Mouse (Mus musculus): ENCODE results near the gene Cdc37. TPM values are rescaled to one million over a fixed set of nuclear protein-coding genes. Genes with fewer than 3 reads are reported as not detected.

Cdc37 gene
- total and polyA plus RNA-seq, 3 experiments, result 779 to 1,631 (median 914) TPM

GRCm38 (mm10) chr9:21181421-21182220, 31.8 kb upstream of the Cdc37 start (continued):
- TF ChIP-seq SMC3 (IDR thresholded peaks at IDR 0.05; ENCODE audit: low read depth, low read length) (no peak), NRF1 (IDR thresholded peaks at IDR 0.05; ENCODE audit: insufficient read depth, low read depth, low read length, poor library complexity, severe bottlenecking) (no peak; the same call in 1 of the 2 replicates), ETS1 (IDR thresholded peaks at IDR 0.05; ENCODE audit: low read depth, low read length) (peak; percentile 72), GABPA (IDR thresholded peaks at IDR 0.05; ENCODE audit: low read depth, low read length) (no peak)

- TF ChIP-seq CHD1 (IDR thresholded peaks at IDR 0.05; ENCODE audit: low read depth, low read length), result no peak
- 0 out of 4 replicates have a peak, but pooled peaks of 1 of the 2 experiments have one; percentile 16 for TF ChIP-seq USF2 (IDR thresholded peaks at IDR 0.05; ENCODE audit: borderline replicate concordance in 1 of 2, insufficient read depth in 1 of 2, low read depth in 1 of 2, low read length in 2 of 2)
- peak; percentile 21; the same call in 1 of the 2 replicates for TF ChIP-seq BHLHE40 (IDR thresholded peaks at IDR 0.05; ENCODE audit: borderline replicate concordance, low read depth, low read length)
- no peak for TF ChIP-seq NRF1 (IDR thresholded peaks at IDR 0.05; ENCODE audit: insufficient read depth, low read depth, low read length, poor library complexity, severe bottlenecking)
- 0 out of 2 replicates have a peak, but pooled peaks have one; percentile 1 for TF ChIP-seq ZC3H11A (IDR thresholded peaks at IDR 0.05; ENCODE audit: low read depth, low read length)
- peak; percentile 4; the same call in 1 of the 2 replicates for TF ChIP-seq TCF12 (IDR thresholded peaks at IDR 0.05; ENCODE audit: low read depth, low read length)
- TF ChIP-seq HCFC1 (IDR thresholded peaks at IDR 0.05; ENCODE audit: low read depth, low read length), result no peak
- TF ChIP-seq MYC (IDR thresholded peaks at IDR 0.05; ENCODE audit: low read depth, low read length), result 0 out of 2 replicates have a peak, but pooled peaks have one; percentile 0
- no peaks in the 10 kb centered on the region for H3K27me3 ChIP-seq (ENCODE audit: control insufficient read depth in 1 of 2, insufficient read depth in 2 of 2, low read length in 2 of 2)
- no peak for DNase-seq (ENCODE audit: low read depth, low spot score)
- H3K4me1 ChIP-seq (ENCODE audit: control insufficient read depth in 1 of 2, insufficient read depth in 2 of 2, low read length in 2 of 2), result peaks cover 26 to 38% of the 10 kb centered on the region in 2 experiments
- peak overlapping the region; percentile 73 for H3K9ac ChIP-seq (ENCODE audit: control insufficient read depth, low read depth, low read length, poor library complexity, severe bottlenecking)
- no peaks in the 10 kb centered on the region for H3K9me3 ChIP-seq (replicated peaks; ENCODE audit: insufficient read depth, low read length)
- peak overlapping the region; percentile 80 for H3K27ac ChIP-seq (ENCODE audit: control insufficient read depth, low read depth, low read length)
- peaks cover 9% of the 10 kb centered on the region for H3K79me2 ChIP-seq (ENCODE audit: control insufficient read depth, insufficient read depth, low read length, poor library complexity)
- H3K36me3 ChIP-seq (ENCODE audit: control insufficient read depth in 1 of 2, insufficient read depth in 2 of 2, low read length in 2 of 2), result peaks cover 0 to 28% of the 10 kb centered on the region in 2 experiments; a peak in 2 of 4 replicates
- H3K4me3 ChIP-seq (ENCODE audit: control insufficient read depth in 1 of 2, insufficient read depth in 1 of 2, low read depth in 2 of 2, low read length in 2 of 2), result peak overlapping the region; percentile 48 to 60
Observed at GRCm38 (mm10) chr9:21180841-21181240, 31.1 kb upstream of the Cdc37 start.

- no peak overlapping the region; the same call in 1 of the 2 replicates for H3K27ac ChIP-seq (ENCODE audit: control insufficient read depth, low read depth, low read length)
- H3K79me2 ChIP-seq (ENCODE audit: control insufficient read depth, insufficient read depth, low read length, poor library complexity), result peaks cover 9% of the 10 kb centered on the region
- no peaks in the 10 kb centered on the region for H3K27me3 ChIP-seq (ENCODE audit: control insufficient read depth in 1 of 2, insufficient read depth in 2 of 2, low read length in 2 of 2)
- H3K9me3 ChIP-seq (replicated peaks; ENCODE audit: insufficient read depth, low read length), result no peaks in the 10 kb centered on the region
- no peak overlapping the region for H3K4me3 ChIP-seq (ENCODE audit: control insufficient read depth in 1 of 2, insufficient read depth in 1 of 2, low read depth in 2 of 2, low read length in 2 of 2)
- no peak overlapping the region for H3K9ac ChIP-seq (ENCODE audit: control insufficient read depth, low read depth, low read length, poor library complexity, severe bottlenecking)
- TF ChIP-seq CTCF (IDR thresholded peaks at IDR 0.05 in 2 of 3, conservative IDR thresholded peaks at IDR 0.05 in 1 of 3; ENCODE audit: control insufficient read depth in 1 of 3, insufficient read depth in 1 of 3, low read depth in 2 of 3, low read length in 3 of 3, poor library complexity in 1 of 3, severe bottlenecking in 1 of 3), result no peak
- TF ChIP-seq UBTF (IDR thresholded peaks at IDR 0.05; ENCODE audit: borderline replicate concordance, insufficient read depth, low read depth, low read length), result no peak
- 0 out of 2 replicates have a peak, but pooled peaks have one; percentile 11 for TF ChIP-seq TBP (IDR thresholded peaks at IDR 0.05; ENCODE audit: low read depth, low read length)
- no peak for TF ChIP-seq MAX (IDR thresholded peaks at IDR 0.05; ENCODE audit: low read length)
- 0 out of 4 replicates have a peak, but pooled peaks of 1 of the 2 experiments have one; percentile 5 for TF ChIP-seq EP300 (IDR thresholded peaks at IDR 0.05; ENCODE audit: low read depth in 1 of 2, low read length in 2 of 2)
- 0 out of 2 replicates have a peak, but pooled peaks have one; percentile 16 for TF ChIP-seq TAL1 (IDR thresholded peaks at IDR 0.05; ENCODE audit: low read length)
- TF ChIP-seq KAT2A (conservative IDR thresholded peaks at IDR 0.05; ENCODE audit: low read depth, low read length), result no peak; the same call in 1 of the 2 replicates
- 0 out of 2 replicates have a peak, but pooled peaks have one; percentile 22 for TF ChIP-seq NELFE (IDR thresholded peaks at IDR 0.05; ENCODE audit: low read depth, low read length)
- no peak for TF ChIP-seq POLR2AphosphoS5 (IDR thresholded peaks at IDR 0.05; ENCODE audit: borderline replicate concordance, low read depth, low read length)
- 0 out of 2 replicates have a peak, but pooled peaks have one; percentile 10 for TF ChIP-seq MYC (IDR thresholded peaks at IDR 0.05; ENCODE audit: low read depth, low read length)
- no peak for TF ChIP-seq HCFC1 (IDR thresholded peaks at IDR 0.05; ENCODE audit: low read depth, low read length)
- TF ChIP-seq RCOR1 (IDR thresholded peaks at IDR 0.05; ENCODE audit: low read depth, low read length), result peak; percentile 55
- peak; percentile 35; the same call in 1 of the 2 replicates for TF ChIP-seq ETS1 (IDR thresholded peaks at IDR 0.05; ENCODE audit: low read depth, low read length)
- DNase-seq (ENCODE audit: low read depth, low spot score), result peak; percentile 52
- peaks cover 26 to 38% of the 10 kb centered on the region in 2 experiments for H3K4me1 ChIP-seq (ENCODE audit: control insufficient read depth in 1 of 2, insufficient read depth in 2 of 2, low read length in 2 of 2)
- peaks cover 3 to 28% of the 10 kb centered on the region in 2 experiments; a peak in 3 of 4 replicates for H3K36me3 ChIP-seq (ENCODE audit: control insufficient read depth in 1 of 2, insufficient read depth in 2 of 2, low read length in 2 of 2)
Observed at GRCm38 (mm10) chr9:21180402-21180801, 30.6 kb upstream of the Cdc37 start.
